Mouse (Mus musculus): Measurements from ENCODE around the gene Pus10.

DNA sequence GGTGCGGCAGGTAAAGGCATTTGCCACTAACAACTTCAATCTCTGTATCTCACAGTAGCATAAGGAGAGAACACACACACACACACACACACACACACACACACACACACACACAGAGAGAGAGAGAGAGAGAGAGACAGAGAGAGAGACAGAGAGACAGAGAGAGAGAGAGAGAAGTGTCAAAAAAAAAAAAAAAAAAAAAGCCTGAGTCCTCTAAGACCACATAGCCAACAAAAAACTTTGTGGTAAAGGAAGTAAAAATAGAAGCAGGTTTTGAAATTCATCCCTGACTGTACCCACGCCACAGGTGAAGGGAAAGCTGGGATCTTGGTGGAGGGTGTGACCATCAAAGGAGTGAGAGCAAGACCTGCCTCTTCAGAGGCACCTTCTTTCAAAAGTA lies 92.7 kb downstream of the Pus10 start:
- TF ChIP-seq GATA1 (IDR thresholded peaks at IDR 0.05; ENCODE audit: low read length) (no peak), TAL1 (IDR thresholded peaks at IDR 0.05; ENCODE audit: low read length) (no peak)

Measured in erythroblast, embryonic 14.5 days (primary cell).